Mouse (Mus musculus) left cerebral cortex, postnatal 10 days (tissue): ENCODE results near the gene Triml1. TPM values are rescaled to one million over a fixed set of nuclear protein-coding genes. Genes with fewer than 3 reads are reported as not detected.
A peak's percentile ranks its signal among the peaks of the same experiment; 100 is the strongest.

Experiments used
- DNase-seq, 2 experiments: peaks; one replicate each; pipeline ENCODE4 v3.0.0; 2021 to 2022; ENCODE audit warnings: low spot score in 2 of 2, mixed read lengths in 1 of 2; ENCODE audit errors: extremely low spot score in 1 of 2
- intact Hi-C: fragments of 180-260 bp; cut with DNase I; formaldehyde crosslinking; loops from one replicate; pipeline ENCODE4 v1.15.1; 2025
- total RNA-seq, 2 experiments: library from RNA; stranded (reverse); gene quantifications; 2 replicates each; pipeline ENCODE4 v1.2.3; 2021

Gene Triml1
- total RNA-seq, result not detected

- DNase-seq, result no peak
- intact Hi-C loops, result no loop called here
Measured at GRCm38 (mm10) chr8:43141386-43141785, at the start of gene Triml1. Gene Triml1, minus strand, starts transcription at chr8:43141486.

- intact Hi-C loops, result no loop called here
Measured at GRCm38 (mm10) chr8:43182281-43182680, 41.0 kb upstream of the Triml1 start.

GRCm38 (mm10) chr8:43180054-43180690 lies 38.9 kb upstream of the Triml1 start, which contains the start of gene Triml2:
Gene Triml2, plus strand, starts transcription at chr8:43180541.
- intact Hi-C loops, result no loop called here
- DNase-seq, result no peak

More at GRCm38 (mm10) chr8:43182281-43182680, 41.0 kb upstream of the Triml1 start:
- DNase-seq, result no peak

- intact Hi-C loops, result no loop called here
- no peak for DNase-seq
Measured at GRCm38 (mm10) chr8:43179189-43179588, 37.9 kb upstream of the Triml1 start.

- no peak for DNase-seq
- intact Hi-C loops, result no loop called here
Measured at GRCm38 (mm10) chr8:43178263-43178662, 37.0 kb upstream of the Triml1 start.

GRCm38 (mm10) chr8:43176766-43177486 lies 35.6 kb upstream of the Triml1 start:
- DNase-seq, result no peak
- intact Hi-C loops, result no loop called here

GRCm38 (mm10) chr8:43169249-43169755 lies 28.0 kb upstream of the Triml1 start:
- DNase-seq, result peak in 1 of 2 experiments; percentile 8
- intact Hi-C loops, result no loop called here

GRCm38 (mm10) chr8:43168083-43168482 lies 26.8 kb upstream of the Triml1 start:
- intact Hi-C loops, result no loop called here
- no peak for DNase-seq

GRCm38 (mm10) chr8:43164453-43164852 lies 23.2 kb upstream of the Triml1 start:
- intact Hi-C loops, result no loop called here
- no peak for DNase-seq

- DNase-seq, result no peak
- intact Hi-C loops, result no loop called here
Measured at GRCm38 (mm10) chr8:43163255-43163654, 22.0 kb upstream of the Triml1 start.

GRCm38 (mm10) chr8:43149307-43149706 lies 8.0 kb upstream of the Triml1 start:
- intact Hi-C loops, result no loop called here
- DNase-seq, result no peak

- DNase-seq, result no peak
- intact Hi-C loops, result no loop called here
Measured at GRCm38 (mm10) chr8:43111205-43111827, 30.0 kb downstream of the Triml1 start.

Other genes with a start within 250 kb of the Triml1 start
- under 1 TPM; 0.22 to 0.30 TPM for gene Triml2, start 39.1 kb upstream of the Triml1 start, total RNA-seq
- gene Zfp42, start 165.5 kb upstream of the Triml1 start, total RNA-seq, result not detected